Mouse (Mus musculus) cerebellum, postnatal 14 days (tissue): ENCODE results near the gene Tceal1.
A peak's percentile ranks its signal among the peaks of the same experiment; 100 is the strongest.
"Not testable (repeated sequence)": the region's sequence is repeated elsewhere in the genome, so short reads cannot be mapped to it uniquely, and the experiment has no call there.

Experiments
- DNase-seq, 2 experiments: peaks; one replicate each; pipeline ENCODE4 v3.0.0; 2021; ENCODE audit warnings: mixed read lengths in 2 of 2

The Tceal1 gene

GRCm38 (mm10) chrX:136707446-136708167 lies at the start of gene Tceal1:
Gene Tceal1, plus strand, starts transcription at chrX:136707982.
- peak; percentile 83 to 86 for DNase-seq

- DNase-seq = peak; percentile 72 to 77
Observed at GRCm38 (mm10) chrX:136666281-136666706, 41.5 kb upstream of the Tceal1 start.

GRCm38 (mm10) chrX:136666762-136667464 lies 40.9 kb upstream of the Tceal1 start:
- peak; percentile 58 to 64 for DNase-seq

GRCm38 (mm10) chrX:136668794-136669193 lies 39.0 kb upstream of the Tceal1 start:
- no peak for DNase-seq

- no peak for DNase-seq
Observed at GRCm38 (mm10) chrX:136680989-136681388, 26.8 kb upstream of the Tceal1 start.

DNA sequence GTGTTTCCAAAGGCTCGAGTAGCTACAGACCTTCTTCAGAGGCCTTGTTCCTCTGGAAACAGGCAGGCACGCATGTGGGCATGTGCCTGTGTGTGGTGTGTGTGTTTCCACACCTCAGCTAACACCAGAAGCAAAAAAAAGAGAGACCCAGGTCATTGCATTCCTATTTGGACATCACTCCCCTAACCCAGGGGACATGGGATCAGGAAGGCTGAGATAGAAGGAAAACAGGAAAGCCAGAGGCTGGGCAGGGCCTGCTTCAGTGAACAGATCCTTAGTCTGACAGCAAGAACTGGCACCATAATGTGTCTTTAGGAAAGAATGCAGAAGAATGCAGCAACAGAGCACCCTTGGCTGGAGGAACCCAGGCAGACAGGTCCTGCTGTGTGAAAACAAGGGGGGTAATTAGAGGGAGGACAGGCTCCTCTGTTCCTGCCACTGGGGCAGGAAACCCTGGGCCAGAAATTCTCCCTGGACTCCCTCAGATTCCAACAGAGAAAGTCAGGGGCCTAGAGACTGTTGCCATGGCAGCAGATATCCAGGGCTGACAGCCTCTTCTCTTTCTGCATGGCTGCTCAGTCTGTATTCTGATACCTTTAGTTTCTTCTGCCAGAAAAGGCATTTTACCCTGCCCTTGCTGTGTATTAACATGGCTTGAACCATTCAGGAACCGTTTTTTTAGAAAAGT lies 16.0 kb upstream of the Tceal1 start:
- not testable (repeated sequence) for DNase-seq

DNA sequence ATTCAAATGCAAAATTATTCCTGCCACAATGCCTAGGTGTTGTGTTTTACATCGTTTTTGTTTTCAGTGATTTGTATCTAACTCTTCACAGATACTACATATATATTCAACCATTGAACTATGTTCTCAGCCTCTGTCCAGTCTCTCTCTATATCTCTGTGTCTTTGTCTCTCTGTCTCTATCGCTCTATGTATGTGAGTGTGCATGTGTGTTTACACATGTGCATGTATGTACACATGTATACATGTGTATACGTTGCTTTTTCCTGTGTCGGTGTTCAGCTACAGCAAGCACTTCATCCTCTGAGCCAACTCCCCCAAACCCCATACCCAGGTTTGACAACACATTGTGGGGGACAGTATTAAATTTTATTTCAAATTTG lies 15.5 kb upstream of the Tceal1 start:
- peak in 1 of 2 experiments; percentile 8 for DNase-seq

DNA sequence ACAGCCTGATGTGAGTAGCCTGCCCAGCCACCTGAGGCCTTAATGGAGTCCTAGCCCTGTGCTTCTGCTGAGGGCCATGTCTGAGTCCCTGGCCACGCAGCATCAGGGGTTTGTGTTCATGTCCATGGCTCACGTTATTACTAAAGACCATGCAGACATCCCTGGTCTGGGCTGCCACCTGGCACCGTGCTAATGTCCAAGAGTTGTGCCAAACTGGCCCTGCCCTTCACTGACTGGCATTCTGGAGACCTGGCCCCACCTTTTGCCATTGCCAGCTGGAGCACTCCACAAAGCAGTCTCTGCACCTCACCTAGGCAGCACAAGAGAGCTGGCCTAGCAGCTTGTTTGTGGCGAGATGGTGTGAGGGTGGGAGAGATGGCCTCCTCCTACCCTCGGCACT lies 14.6 kb upstream of the Tceal1 start:
- DNase-seq = peak; percentile 58 to 62

DNA sequence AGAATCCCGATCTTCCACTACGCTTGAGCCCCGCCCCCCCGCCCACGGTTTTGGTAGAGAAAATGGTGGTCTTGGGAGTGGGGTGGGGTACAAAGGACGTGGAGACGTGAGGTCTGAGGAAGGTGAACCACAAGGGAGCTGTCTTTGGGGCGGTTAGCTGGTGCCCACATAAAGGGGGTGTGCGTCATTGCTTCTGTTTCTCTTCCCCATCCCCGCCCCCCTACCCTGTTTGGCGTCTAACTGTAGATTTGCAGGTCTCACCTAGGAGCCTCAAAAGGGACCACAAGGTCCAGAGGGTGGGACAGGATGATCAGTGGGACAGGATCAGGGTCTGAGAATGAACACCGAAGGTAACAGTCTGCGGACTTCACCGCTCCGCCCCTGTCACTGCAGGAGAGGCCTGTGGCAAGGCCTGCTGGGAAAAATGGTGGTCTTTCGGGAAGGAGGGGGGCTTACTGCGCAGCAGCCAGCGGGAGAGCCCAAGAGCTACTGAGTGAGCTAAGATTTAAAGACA lies 443 bp downstream of the Tceal1 start:
- peak; percentile 65 to 69 for DNase-seq

DNA sequence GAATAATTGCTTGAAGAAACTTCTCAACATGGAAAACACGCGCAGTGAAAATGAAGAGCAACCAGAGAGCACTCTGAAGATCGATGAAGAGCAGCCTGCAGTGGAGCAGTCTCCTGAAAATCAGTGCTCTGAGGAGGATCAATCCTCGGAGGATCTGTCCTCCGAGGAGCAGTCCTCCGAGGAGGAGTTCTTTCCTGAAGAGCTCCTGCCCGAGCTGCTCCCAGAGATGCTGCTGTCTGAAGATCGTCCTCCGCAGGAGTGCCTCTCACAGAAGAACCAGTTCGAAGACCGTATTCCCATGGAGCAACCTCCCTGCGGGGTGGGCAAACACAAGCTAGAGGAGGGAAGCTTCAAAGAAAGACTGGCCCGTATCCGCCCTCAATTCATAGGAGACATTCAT lies 1.0 kb downstream of the Tceal1 start:
- DNase-seq = peak; percentile 29 to 39

DNA sequence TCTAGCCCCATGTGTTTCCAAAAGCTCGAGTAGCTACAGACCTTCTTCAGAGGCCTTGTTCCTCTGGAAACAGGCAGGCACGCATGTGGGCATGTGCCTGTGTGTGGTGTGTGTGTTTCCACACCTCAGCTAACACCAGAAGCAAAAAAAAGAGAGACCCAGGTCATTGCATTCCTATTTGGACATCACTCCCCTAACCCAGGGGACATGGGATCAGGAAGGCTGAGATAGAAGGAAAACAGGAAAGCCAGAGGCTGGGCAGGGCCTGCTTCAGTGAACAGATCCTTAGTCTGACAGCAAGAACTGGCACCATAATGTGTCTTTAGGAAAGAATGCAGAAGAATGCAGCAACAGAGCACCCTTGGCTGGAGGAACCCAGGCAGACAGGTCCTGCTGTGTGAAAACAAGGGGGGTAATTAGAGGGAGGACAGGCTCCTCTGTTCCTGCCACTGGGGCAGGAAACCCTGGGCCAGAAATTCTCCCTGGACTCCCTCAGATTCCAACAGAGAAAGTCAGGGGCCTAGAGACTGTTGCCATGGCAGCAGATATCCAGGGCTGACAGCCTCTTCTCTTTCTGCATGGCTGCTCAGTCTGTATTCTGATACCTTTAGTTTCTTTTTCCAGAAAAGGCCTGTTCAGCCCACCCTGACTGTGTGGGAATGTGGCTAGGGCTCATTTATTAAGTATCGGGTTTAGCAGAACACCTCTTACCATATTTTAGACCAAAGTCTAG lies 7.1 kb downstream of the Tceal1 start:
- not testable (repeated sequence) for DNase-seq

DNA sequence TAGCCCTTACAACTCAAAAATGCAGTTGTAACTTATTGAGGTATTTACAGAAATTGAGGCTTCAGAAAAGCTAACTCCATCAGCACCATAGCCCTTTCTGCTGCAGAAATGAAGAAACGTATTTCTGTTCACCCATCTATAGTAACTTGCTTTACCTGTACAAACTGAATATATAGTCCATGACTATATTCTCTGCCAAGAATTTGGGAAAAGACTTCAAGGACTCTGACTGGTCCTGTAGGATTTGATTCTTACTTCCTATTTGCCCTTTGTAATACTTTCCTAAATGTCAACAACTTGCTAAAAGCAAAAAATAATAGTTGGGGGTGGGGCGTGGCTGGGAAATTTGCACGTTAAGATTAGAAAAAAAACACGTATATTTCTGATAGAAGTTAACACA lies 24.2 kb downstream of the Tceal1 start:
- DNase-seq = no peak

DNA sequence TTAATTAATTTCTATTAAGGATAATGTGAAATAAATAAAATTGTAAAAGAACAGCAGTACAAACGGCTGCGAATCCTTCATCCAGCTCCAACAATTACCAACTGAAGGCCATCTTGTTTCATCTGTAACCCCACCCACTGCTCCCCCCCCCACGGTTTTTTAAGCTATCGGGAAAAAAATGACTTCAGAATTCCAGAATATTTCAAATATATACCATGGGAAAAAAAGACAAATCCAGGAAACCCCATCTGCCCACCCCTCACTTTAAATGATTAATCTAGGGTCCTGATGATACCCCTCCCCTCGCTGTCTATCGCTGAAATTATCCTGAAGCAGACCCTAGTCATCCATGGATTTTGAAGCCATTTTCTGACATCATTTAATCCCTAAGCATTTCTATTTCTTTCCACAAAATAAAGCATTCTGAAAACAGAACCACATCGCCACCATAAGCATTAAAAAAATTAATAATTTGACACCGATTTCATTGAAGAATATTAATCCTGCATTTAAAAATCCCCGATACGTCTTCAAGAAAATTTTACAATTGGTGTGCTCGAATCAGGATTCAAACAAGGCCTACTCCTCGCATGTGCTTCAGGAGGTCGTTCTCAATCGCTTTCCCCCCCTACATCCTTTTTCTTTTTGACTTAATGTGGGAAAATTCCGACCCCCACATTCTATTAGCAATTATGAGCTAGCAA lies 32.5 kb downstream of the Tceal1 start:
- peak; percentile 9 to 23 for DNase-seq

DNA sequence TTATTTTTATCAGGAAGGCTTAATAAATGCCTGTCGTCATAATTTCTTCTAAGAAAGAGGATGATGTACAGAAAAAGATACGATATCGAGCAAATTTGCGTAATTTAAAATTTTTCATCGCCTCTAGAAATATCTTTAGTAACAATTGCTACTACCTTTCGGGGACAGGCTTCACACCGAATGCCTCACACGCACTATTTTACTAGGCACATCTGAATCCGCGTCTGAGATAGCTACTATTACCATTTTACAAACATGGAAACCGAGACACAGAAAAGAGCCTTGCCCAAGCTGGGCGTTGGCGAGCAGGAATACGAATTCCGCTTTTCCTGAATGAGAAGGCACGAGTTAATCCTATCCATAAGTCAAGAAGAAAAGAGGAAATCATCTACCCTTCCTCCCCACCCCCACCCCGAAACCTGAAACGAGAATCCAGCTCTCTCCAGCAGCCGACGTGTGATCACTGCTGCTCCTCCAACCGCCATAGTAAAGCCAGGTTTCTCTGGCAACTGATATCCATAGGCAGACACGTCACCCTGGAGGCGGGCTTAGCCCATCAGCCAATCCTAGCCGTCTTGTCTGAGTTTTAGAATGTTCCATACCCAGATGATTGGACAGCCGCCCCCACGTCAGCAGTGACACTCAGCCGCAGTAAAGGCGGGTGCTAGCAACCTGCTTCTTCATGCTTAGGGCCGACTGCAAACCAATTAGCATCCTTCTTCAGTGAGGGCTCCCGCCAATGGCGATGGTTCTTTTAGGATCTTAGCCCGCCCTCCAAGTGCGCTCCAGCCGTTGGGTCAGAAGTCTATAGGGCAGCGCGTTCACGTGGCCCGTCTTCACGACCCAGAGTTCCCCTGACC lies 33.2 kb downstream of the Tceal1 start:
- peak; percentile 90 to 91 for DNase-seq

GRCm38 (mm10) chrX:136741651-136742201 lies 33.9 kb downstream of the Tceal1 start:
- peak; percentile 81 to 82 for DNase-seq

DNA sequence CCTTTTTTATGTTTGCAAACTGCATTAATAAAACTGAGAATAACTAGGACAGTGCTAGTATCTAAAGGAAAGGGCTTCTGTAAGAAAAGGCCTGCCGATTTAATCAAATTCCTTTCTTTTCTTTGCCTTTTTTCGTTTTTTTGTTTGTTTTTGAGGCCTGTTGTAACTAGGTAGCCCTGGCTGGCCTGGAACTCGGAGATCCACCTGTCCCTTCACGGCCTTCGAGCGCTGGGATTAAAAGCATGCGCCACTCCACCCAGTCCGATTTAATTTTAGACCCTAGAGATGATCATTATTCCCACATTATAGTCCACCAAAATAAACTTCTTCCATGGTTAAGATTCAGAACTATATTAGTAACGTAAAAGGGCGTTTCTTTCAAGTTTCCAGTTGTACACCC lies 34.5 kb downstream of the Tceal1 start:
- DNase-seq = peak in 1 of 2 experiments; percentile 23

- peak; percentile 74 to 76 for DNase-seq
Observed at GRCm38 (mm10) chrX:136742661-136743103, 34.9 kb downstream of the Tceal1 start.

DNA sequence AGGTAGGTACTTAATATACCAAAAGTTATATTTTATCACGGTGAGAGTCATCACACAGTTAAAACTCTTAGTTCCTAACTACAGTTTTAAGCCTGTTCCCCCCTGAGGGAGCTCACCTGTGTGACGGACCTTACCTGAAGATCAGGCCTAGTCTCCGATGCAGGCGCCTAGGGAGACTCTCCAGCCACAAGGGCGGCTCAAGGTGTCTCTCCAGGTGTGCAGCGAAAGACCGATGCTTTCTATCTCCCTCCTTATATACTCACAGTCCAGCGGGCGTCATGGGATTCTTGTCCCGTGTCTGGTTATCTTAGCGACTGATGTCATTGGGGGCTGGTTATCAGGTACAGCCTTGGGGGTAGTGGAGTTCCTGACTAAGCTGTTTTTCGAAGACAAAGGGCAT lies 35.7 kb downstream of the Tceal1 start, which contains the start of gene Morf4l2:
Gene Morf4l2 (minus strand): TSS at position 232 of the 400 bp plus-strand sequence.
- DNase-seq = peak in 1 of 2 experiments; percentile 6

GRCm38 (mm10) chrX:136744663-136745062 lies 36.9 kb downstream of the Tceal1 start:
- DNase-seq = peak in 1 of 2 experiments; percentile 18

GRCm38 (mm10) chrX:136749329-136749728 lies 41.5 kb downstream of the Tceal1 start:
- no peak for DNase-seq
